Mouse (Mus musculus) gastrocnemius, postnatal 14 days (tissue): Measurements from ENCODE around the gene Olfr1047. TPM values are rescaled to one million over a fixed set of nuclear protein-coding genes. Genes with fewer than 3 reads are reported as not detected.
"Not testable (repeated sequence)": the region's sequence is repeated elsewhere in the genome, so short reads cannot be mapped to it uniquely, and the experiment has no call there.

Source experiments
- DNase-seq: peaks from one replicate; pipeline ENCODE4 v3.0.0; 2021; ENCODE audit warnings: mixed read lengths
- intact Hi-C: fragments of 180-260 bp; cut with DNase I; formaldehyde crosslinking; loops from one replicate; pipeline ENCODE4 v1.15.1; 2025; ENCODE audit warnings: low total_unique reads
- long read RNA-seq, 2 experiments: library from polyadenylated mRNA; stranded (forward); transcript quantifications; one replicate each; pipeline ENCODE4 v2.0.0; 2021
- total RNA-seq, 2 experiments: library from RNA; stranded (reverse); gene quantifications; 2 replicates each; pipeline ENCODE4 v1.2.3; 2021

The Olfr1047 gene
- not detected for total RNA-seq
- long read RNA-seq, experiment 1: 0 reads
- long read RNA-seq, experiment 2: 0 reads

- intact Hi-C loops: no loop called here
Observed at GRCm38 (mm10) chr2:86231301-86231700, at the start of gene Olfr1047. Olfr1047 (minus strand) TSS chr2:86231401.

GRCm38 (mm10) chr2:86278988-86279387 lies 47.8 kb upstream of the Olfr1047 start, which contains the start of gene Olfr1051:
Olfr1051 (minus strand) TSS chr2:86279088.
- intact Hi-C loops, DNase-seq: not testable (repeated sequence)

More at GRCm38 (mm10) chr2:86231301-86231700, at the start of gene Olfr1047:
- no peak for DNase-seq

GRCm38 (mm10) chr2:86258228-86258627 lies 27.0 kb upstream of the Olfr1047 start, which contains the start of gene Olfr1049:
Olfr1049 (minus strand) TSS chr2:86258328.
- intact Hi-C loops, DNase-seq: not testable (repeated sequence)

GRCm38 (mm10) chr2:86240189-86240588 lies 9.0 kb upstream of the Olfr1047 start, which contains the start of gene Olfr1048:
Olfr1048 (minus strand) TSS chr2:86240289.
- no peak for DNase-seq
- intact Hi-C loops: no loop called here

- DNase-seq: no peak
- intact Hi-C loops: no loop called here
Observed at GRCm38 (mm10) chr2:86219214-86219613, 12.0 kb downstream of the Olfr1047 start, which contains the start of gene Olfr1046. Olfr1046 (minus strand) TSS chr2:86219314.

- intact Hi-C loops: no loop called here
- no peak for DNase-seq
Observed at GRCm38 (mm10) chr2:86202909-86203308, 28.3 kb downstream of the Olfr1047 start, which contains the start of gene Olfr1045. Olfr1045 (minus strand) TSS chr2:86203009.

GRCm38 (mm10) chr2:86195863-86196262 lies 35.3 kb downstream of the Olfr1047 start:
- intact Hi-C loops: no loop called here
- DNase-seq: no peak

GRCm38 (mm10) chr2:86185583-86185982 lies 45.6 kb downstream of the Olfr1047 start, which contains the start of gene Olfr52:
Olfr52 (minus strand) TSS chr2:86185683.
- intact Hi-C loops: no loop called here

GRCm38 (mm10) chr2:86179950-86180349 lies 51.3 kb downstream of the Olfr1047 start:
- no peak for DNase-seq
- intact Hi-C loops: no loop called here

More at GRCm38 (mm10) chr2:86185583-86185982, 45.6 kb downstream of the Olfr1047 start, which contains the start of gene Olfr52:
- no peak for DNase-seq

GRCm38 (mm10) chr2:86177720-86178119 lies 53.5 kb downstream of the Olfr1047 start, which contains the start of gene Olfr1044:
Olfr1044 (minus strand) TSS chr2:86177820.
- intact Hi-C loops: no loop called here
- DNase-seq: no peak

Other genes with a start within 250 kb of the Olfr1047 start
- not detected for gene Olfr1031, start 241.1 kb downstream of the Olfr1047 start, total RNA-seq
- not detected for gene Olfr1032, start 225.9 kb downstream of the Olfr1047 start, total RNA-seq
- gene Olfr1033, start 210.8 kb downstream of the Olfr1047 start, total RNA-seq: under 1 TPM in 1 of 2 experiments, not detected in 1; 0.64 TPM
- gene Olfr1034, start 185.5 kb downstream of the Olfr1047 start, total RNA-seq: not detected
- not detected for gene Olfr1036, start 157.4 kb downstream of the Olfr1047 start, total RNA-seq
- not detected for gene Olfr1037, start 144.0 kb downstream of the Olfr1047 start, total RNA-seq
- gene Olfr1039, start 95.5 kb downstream of the Olfr1047 start, total RNA-seq: not detected
- gene Olfr1040, start 84.7 kb downstream of the Olfr1047 start, total RNA-seq: not detected
- gene Olfr1042, start 69.6 kb downstream of the Olfr1047 start, total RNA-seq: not detected
- not detected for gene Olfr1043, start 63.9 kb downstream of the Olfr1047 start, total RNA-seq
- gene Olfr1044, start 53.6 kb downstream of the Olfr1047 start, total RNA-seq: not detected
- gene Olfr52, start 45.7 kb downstream of the Olfr1047 start, total RNA-seq: not detected
- gene Olfr1045, start 28.4 kb downstream of the Olfr1047 start, total RNA-seq: not detected
- not detected for gene Olfr1046, start 12.1 kb downstream of the Olfr1047 start, total RNA-seq
- gene Olfr1048, start 8.9 kb upstream of the Olfr1047 start, total RNA-seq: not detected
- not detected for gene Olfr1049, start 26.9 kb upstream of the Olfr1047 start, total RNA-seq
- gene Olfr1051, start 47.7 kb upstream of the Olfr1047 start, total RNA-seq: not detected
- gene Olfr1052, start 61.1 kb upstream of the Olfr1047 start, total RNA-seq: not detected
- gene Olfr1053, start 83.9 kb upstream of the Olfr1047 start, total RNA-seq: not detected
- not detected for gene Olfr1054, start 104.0 kb upstream of the Olfr1047 start, total RNA-seq
- gene Olfr1055, start 118.9 kb upstream of the Olfr1047 start, total RNA-seq: not detected
- not detected for gene Olfr1056, start 131.1 kb upstream of the Olfr1047 start, total RNA-seq
- not detected for gene Olfr1057, start 147.0 kb upstream of the Olfr1047 start, total RNA-seq
- gene Olfr1058, start 157.2 kb upstream of the Olfr1047 start, total RNA-seq: not detected
- gene Olfr1061, start 182.6 kb upstream of the Olfr1047 start, total RNA-seq: not detected
- gene Olfr1062, start 195.3 kb upstream of the Olfr1047 start, total RNA-seq: not detected
- not detected for gene Olfr1065, start 219.2 kb upstream of the Olfr1047 start, total RNA-seq
- gene Olfr1066, start 224.9 kb upstream of the Olfr1047 start, total RNA-seq: not detected